ENCODE assay signal across 8 mouse cellular contexts in the genomic region with DNA sequence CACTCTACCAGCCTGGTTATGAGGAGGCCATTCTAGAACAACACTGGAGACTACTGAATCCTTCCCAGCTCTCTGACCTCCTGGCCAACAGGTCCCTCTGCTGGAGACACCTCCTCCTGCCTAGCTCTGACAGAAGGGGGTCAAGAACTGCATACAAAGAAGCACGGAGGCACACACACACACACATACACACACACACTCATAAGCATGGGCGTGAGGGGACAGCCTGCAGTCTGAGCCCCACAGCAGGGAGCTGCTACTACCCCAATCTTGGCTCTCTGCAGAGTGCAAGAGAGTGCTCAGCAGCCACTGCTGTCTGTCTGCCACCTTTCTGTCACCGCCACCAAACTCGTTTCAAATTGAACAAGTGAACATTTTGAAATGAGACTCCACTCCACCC.
DNase-seq lines count a peak whose midpoint lies in the region; ATAC-seq and TF ChIP-seq lines count a peak whose summit lies in the region.

No protein-coding gene starts in this region.

- peak overlapping the region; percentile 41 for H3K4me2 ChIP-seq in forebrain, embryonic 16.5 days (ENCODE audit: low read length)
- peak overlapping the region; percentile 25; the same call in 1 of the 2 replicates for H3K4me2 ChIP-seq in lung, embryonic 14.5 days
- H3K4me2 ChIP-seq in stomach, embryonic 14.5 days (replicated peaks; ENCODE audit: low read depth, low read length): 0 out of 2 replicates have a peak overlapping the region, but pooled peaks have one; percentile 18

- peak; percentile 87 for ATAC-seq in forebrain, embryonic 16.5 days
- ATAC-seq in lung, embryonic 14.5 days (ENCODE audit: insufficient read depth): peak; percentile 94
- no peak for ATAC-seq in stomach, embryonic 14.5 days (ENCODE audit: insufficient number of reproducible peaks, insufficient read depth, low FRiP score, low read depth)

- H3K27ac ChIP-seq in forebrain, embryonic 16.5 days (ENCODE audit: low read length): peak overlapping the region; percentile 99
- H3K27ac ChIP-seq in lung, embryonic 14.5 days (ENCODE audit: low read depth): peak overlapping the region; percentile 89
- H3K27ac ChIP-seq in stomach, embryonic 14.5 days (ENCODE audit: low read length): peak overlapping the region; percentile 3; the same call in 1 of the 2 replicates

- H3K9ac ChIP-seq in forebrain, embryonic 16.5 days (replicated peaks; ENCODE audit: low read depth, low read length): peak overlapping the region; percentile 35
- H3K9ac ChIP-seq in lung, embryonic 14.5 days: no peak overlapping the region
- no peak overlapping the region for H3K9ac ChIP-seq in stomach, embryonic 14.5 days (replicated peaks; ENCODE audit: low read depth, low read length)

- peak; percentile 49 for TF ChIP-seq CTCF in lung, embryonic 14.5 days (IDR thresholded peaks at IDR 0.05; ENCODE audit: low read depth)

- no peaks in the 10 kb centered on the region for H3K36me3 ChIP-seq in forebrain, embryonic 16.5 days (ENCODE audit: control insufficient read depth, insufficient read depth)
- no peaks in the 10 kb centered on the region for H3K36me3 ChIP-seq in lung, embryonic 14.5 days (ENCODE audit: insufficient read depth)
- H3K36me3 ChIP-seq in stomach, embryonic 14.5 days (ENCODE audit: control insufficient read depth, insufficient read depth, low read length): no peaks in the 10 kb centered on the region

- no peak overlapping the region for H3K4me3 ChIP-seq in forebrain, embryonic 16.5 days (replicated peaks; ENCODE audit: low read length)
- no peak overlapping the region for H3K4me3 ChIP-seq in lung, embryonic 14.5 days (ENCODE audit: low read depth, low read length)
- H3K4me3 ChIP-seq in stomach, embryonic 14.5 days (ENCODE audit: low read depth, low read length): no peak overlapping the region

- DNase-seq in kidney, postnatal 4 days: peak; percentile 46
- no peak for DNase-seq in kidney, postnatal 36 days
- DNase-seq in lung, embryonic 14.5 days: peak; percentile 80
- DNase-seq in thymus, postnatal 0 days (ENCODE audit: low spot score): no peak
- no peak for DNase-seq in gastrocnemius, adult 8-10 months (ENCODE audit: low spot score in 2 of 2)
- no peak for DNase-seq in adrenal gland, adult 18-20 months (ENCODE audit: low spot score in 2 of 2)

- peaks cover 36% of the 10 kb centered on the region for H3K4me1 ChIP-seq in forebrain, embryonic 16.5 days (replicated peaks; ENCODE audit: control insufficient read depth, insufficient read depth, low read length)
- H3K4me1 ChIP-seq in lung, embryonic 14.5 days (ENCODE audit: insufficient read depth): peaks cover 12% of the 10 kb centered on the region; the same call in 1 of the 2 replicates
- 0 out of 2 replicates have a peak, but pooled peaks cover 3% of the 10 kb centered on the region for H3K4me1 ChIP-seq in stomach, embryonic 14.5 days (ENCODE audit: control insufficient read depth, insufficient read depth, low read length)

- H3K9me3 ChIP-seq in forebrain, embryonic 16.5 days (ENCODE audit: control insufficient read depth, low read length): no peaks in the 10 kb centered on the region
- no peaks in the 10 kb centered on the region for H3K9me3 ChIP-seq in lung, embryonic 14.5 days (ENCODE audit: low read depth, low read length)
- no peaks in the 10 kb centered on the region for H3K9me3 ChIP-seq in stomach, embryonic 14.5 days (ENCODE audit: control insufficient read depth, low read depth, low read length)

- H3K27me3 ChIP-seq in forebrain, embryonic 16.5 days (replicated peaks; ENCODE audit: control insufficient read depth, insufficient read depth, low read length): no peaks in the 10 kb centered on the region
- no peaks in the 10 kb centered on the region for H3K27me3 ChIP-seq in lung, embryonic 14.5 days (ENCODE audit: insufficient read depth, low read length)
- no peaks in the 10 kb centered on the region for H3K27me3 ChIP-seq in stomach, embryonic 14.5 days (ENCODE audit: control insufficient read depth, insufficient read depth, low read length)

- WGBS in forebrain, embryonic 16.5 days: 1% methylated on average over 4 of the region's 4 CpGs
- WGBS in lung, embryonic 14.5 days: 8% methylated on average over 4 of the region's 4 CpGs
- 17% methylated on average over 4 of the region's 4 CpGs for WGBS in stomach, embryonic 14.5 days

Comparison
In these comparisons a context has a peak if more than half of its experiments do, and no peak if none do; other contexts are left out.
1. DNase-seq: peak in kidney, postnatal 4 days (2 of 2) and lung, embryonic 14.5 days (single experiment); none in kidney, postnatal 36 days (0 of 2), thymus, postnatal 0 days (single experiment), gastrocnemius, adult 8-10 months (0 of 2) and adrenal gland, adult 18-20 months (0 of 2).
2. H3K27ac ChIP-seq: peak in every context shown above with its lines; median percentile 99 in forebrain, embryonic 16.5 days; 89 in lung, embryonic 14.5 days; 3 in stomach, embryonic 14.5 days.
3. Peak in every context shown above with its lines, with median percentiles within 50 percentile points of each other: H3K4me2 ChIP-seq.